Mouse (Mus musculus): ENCODE results near the gene Wif1.

Wif1 gene

GRCm38 (mm10) chr10:121070742-121071141, 37.0 kb downstream of the Wif1 start:
- DNase-seq (ENCODE audit: extremely low spot score) = no peak

GRCm38 (mm10) chr10:121080500-121080899, 46.7 kb downstream of the Wif1 start:
- DNase-seq (ENCODE audit: extremely low spot score) = no peak

- DNase-seq (ENCODE audit: extremely low spot score) = no peak
Measured at GRCm38 (mm10) chr10:121082881-121083280, 49.1 kb downstream of the Wif1 start.

- DNase-seq (ENCODE audit: extremely low spot score) = no peak
Measured at GRCm38 (mm10) chr10:121083512-121083911, 49.8 kb downstream of the Wif1 start.

GRCm38 (mm10) chr10:121088679-121089078, 54.9 kb downstream of the Wif1 start:
- DNase-seq (ENCODE audit: extremely low spot score) = no peak

- DNase-seq (ENCODE audit: extremely low spot score) = peak; percentile 40
Measured at GRCm38 (mm10) chr10:121089312-121089711, 55.6 kb downstream of the Wif1 start.

DNA sequence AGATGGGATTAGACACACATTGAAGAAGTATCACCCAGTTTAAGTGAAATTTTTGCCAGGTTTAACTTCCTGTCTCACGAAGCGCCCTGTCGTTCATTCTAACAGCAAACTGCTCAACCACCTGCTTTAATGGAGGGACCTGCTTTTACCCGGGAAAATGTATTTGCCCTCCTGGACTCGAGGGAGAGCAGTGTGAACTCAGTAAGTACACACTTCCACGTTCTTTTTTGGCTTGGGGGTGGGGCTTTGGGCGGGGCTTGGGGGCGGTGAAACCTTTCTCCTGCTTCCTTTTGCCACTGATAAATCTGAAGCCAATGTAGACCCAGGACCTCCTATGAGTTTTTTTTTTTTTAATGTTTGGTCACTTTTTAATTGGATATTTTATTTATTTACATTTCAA, 56.2 kb downstream of the Wif1 start:
- no peak for DNase-seq (ENCODE audit: extremely low spot score)

GRCm38 (mm10) chr10:121095948-121096347, 62.2 kb downstream of the Wif1 start:
- no peak for DNase-seq (ENCODE audit: extremely low spot score)

- no peak for DNase-seq (ENCODE audit: extremely low spot score)
Measured at GRCm38 (mm10) chr10:121098263-121098662, 64.5 kb downstream of the Wif1 start.

GRCm38 (mm10) chr10:121099658-121100057, 65.9 kb downstream of the Wif1 start:
- DNase-seq (ENCODE audit: extremely low spot score) = peak; percentile 35

DNA sequence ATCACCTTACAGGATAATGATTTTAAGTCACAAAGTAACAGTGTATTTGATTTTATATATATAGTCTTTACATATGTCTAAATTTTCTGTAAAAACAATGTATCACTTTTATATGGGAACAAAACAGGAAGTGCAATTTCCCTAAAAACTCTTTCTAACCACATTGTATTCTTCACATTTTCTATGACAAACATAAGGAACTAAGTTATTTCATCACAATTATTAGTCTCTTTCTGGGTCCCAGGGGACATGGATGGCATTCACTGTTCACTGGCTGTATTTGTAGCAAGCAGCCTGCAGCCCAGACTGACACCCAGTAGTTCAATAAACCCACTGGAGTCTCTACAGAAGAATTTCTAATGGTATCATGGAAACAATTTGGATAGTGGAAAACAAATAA, 82.4 kb downstream of the Wif1 start:
- no peak for DNase-seq (ENCODE audit: extremely low spot score)

DNA sequence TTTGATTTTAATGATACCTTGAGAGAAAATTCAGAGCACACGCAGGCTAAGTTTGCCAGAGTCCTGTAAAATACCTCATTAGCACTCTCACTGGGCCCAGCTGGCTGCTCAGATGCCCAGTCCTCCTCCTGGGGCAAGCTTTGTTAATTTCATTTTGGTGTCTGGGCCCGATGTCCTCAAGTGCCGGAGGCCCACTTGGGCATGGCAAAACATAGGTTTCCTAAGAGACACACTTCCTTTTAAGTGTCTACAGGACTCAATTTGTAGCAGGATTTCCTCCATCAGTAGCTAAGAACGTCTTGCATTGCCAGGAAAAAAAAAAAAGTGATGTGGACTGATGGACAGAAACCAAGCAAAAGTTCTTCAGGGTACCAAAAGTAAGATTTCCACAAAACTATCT, 82.9 kb downstream of the Wif1 start:
- DNase-seq (ENCODE audit: extremely low spot score) = no peak

GRCm38 (mm10) chr10:121120751-121121150, 87.0 kb downstream of the Wif1 start:
- no peak for DNase-seq (ENCODE audit: extremely low spot score)

DNA sequence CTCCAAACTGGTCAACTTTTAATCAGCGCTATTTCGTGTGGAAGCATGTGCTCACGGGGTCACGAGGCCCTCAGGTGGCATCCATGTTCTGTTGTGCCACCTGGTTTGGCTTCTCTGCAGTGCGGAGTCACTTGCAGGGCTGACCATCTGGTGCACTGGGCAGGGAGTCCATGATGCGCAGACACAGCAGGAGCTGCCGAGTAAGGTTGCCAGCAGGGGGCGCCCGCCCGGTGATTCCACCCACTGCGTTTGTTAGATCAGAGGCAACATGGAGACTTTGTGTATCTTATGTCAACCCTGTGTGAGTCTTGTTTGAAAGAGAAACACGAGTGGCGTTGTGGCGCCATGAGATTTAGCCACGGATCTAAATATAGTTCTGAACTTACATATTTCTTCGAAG, 90.7 kb downstream of the Wif1 start:
- DNase-seq (ENCODE audit: extremely low spot score) = no peak

DNA sequence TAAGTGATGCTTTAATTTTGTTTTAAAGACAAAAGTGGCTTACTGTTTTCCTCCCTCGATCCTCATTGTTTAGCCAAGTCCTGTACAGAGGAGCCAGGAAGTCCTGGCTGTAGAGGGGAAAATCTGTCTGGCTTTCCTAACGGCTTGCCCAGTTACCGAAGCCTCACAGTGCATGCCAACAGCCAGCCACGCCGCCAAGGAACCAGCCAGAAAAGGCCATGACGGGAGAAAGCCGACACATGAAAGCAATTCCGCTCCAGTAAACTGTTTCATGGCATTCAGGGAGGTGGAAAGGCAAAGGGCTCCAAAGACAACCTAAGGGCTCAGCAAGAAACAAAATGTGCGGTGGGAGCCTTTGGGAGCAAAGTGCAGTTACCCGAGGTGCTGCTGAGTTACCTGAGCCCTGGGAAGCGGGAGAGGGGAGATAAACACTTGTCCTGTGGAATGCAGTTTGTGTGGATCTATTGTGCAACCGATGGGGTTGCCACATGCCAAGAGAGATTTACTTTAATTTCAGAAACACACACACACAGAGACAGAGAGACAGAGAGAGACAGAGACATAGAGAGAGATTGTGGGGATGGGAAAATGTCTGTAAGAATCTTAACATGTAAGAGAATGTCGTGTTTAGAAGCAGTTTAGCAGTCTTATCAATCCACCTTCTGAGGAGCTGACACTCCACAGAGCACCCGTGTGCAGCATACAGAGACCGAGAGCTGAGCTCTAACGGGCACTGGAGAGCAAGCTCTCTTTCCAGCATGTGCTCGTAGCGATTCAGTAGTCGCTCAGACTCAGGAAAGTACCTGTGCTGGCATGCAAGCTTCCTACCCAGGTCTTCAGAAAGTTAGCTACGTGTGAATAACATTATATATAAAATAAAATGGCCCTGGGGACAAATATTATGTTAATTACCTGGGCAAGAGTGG, 95.5 kb downstream of the Wif1 start:
- DNase-seq (ENCODE audit: extremely low spot score) = no peak

All from embryo, embryonic 9.5 days (tissue).